Mouse (Mus musculus) cortical plate, adult 2 months (tissue): ENCODE results near the gene Tbc1d19.

ENCODE experiments used
- CTCF ChIP-seq: fragments of 200-500 bp; IDR thresholded peaks from 2 replicates; pipeline ENCODE4 v1.5.1; 2011; ENCODE audit warnings: mild to moderate bottlenecking, control low read depth, low read length; ENCODE audit not compliant: insufficient read depth; ENCODE audit errors: extremely low read depth
- POLR2A ChIP-seq: fragments of 200-500 bp; IDR thresholded peaks from 2 replicates; pipeline ENCODE4 v1.6.1; 2011; ENCODE audit warnings: mild to moderate bottlenecking, low read length, control low read depth; ENCODE audit not compliant: insufficient read depth; ENCODE audit errors: extremely low read depth

DNA sequence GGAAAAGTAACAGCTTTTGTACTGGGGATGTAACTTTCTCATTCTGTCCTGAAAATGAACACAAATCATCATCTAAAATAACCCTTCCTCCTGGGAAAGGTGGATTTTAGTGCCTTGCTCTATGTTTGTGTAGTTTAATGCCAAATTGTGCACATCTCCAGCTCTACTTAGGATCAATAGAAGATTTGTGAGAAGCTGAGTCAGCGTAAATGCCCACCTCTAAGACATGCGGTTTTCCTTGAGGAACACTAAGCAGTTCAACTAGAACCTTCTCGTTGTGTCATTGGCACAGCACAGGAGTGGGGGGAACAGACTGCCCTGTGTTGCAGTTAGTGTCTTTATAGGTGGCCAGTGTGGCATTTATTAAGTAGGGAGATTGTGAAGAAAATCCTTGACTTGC lies 65.6 kb downstream of the Tbc1d19 start:
- TF ChIP-seq POLR2A = no peak
- no peak for TF ChIP-seq CTCF
